Comparison of ENCODE assay signal across 15 mouse cellular contexts in genomic region chr4:100780911-100781310, GRCm38 (mm10). TPM values are rescaled to one million over a fixed set of nuclear protein-coding genes. Genes with fewer than 3 reads are reported as not detected.
A peak's percentile ranks its signal among the peaks of the same experiment; 100 is the strongest.
DNase-seq lines count a peak whose midpoint lies in the region; ATAC-seq and TF ChIP-seq lines count a peak whose summit lies in the region.
"Had no signal": no experiment of that assay in that cellular context is flagged by ENCODE, and none has a peak within 500 bp of the region (broad histone marks: within the 10 kb centered on the region; RNA-seq: fewer than 3 reads in every experiment).

No protein-coding gene starts in this region.

- no peak overlapping the region for H3K4me3 ChIP-seq in embryonic facial prominence, embryonic 12.5 days
- H3K4me3 ChIP-seq in embryonic facial prominence, embryonic 10.5 days = no peak overlapping the region
- H3K4me3 ChIP-seq in lung, embryonic 14.5 days (ENCODE audit: low read depth, low read length) = no peak overlapping the region
- no peak overlapping the region for H3K4me3 ChIP-seq in forebrain, embryonic 15.5 days
- peak overlapping the region; percentile 99 for H3K4me3 ChIP-seq in midbrain, embryonic 14.5 days (replicated peaks; ENCODE audit: low read depth, low read length)
- H3K4me3 ChIP-seq: heart, embryonic 12.5 days; megakaryocyte, embryonic 14.5 days had no signal

- ATAC-seq in embryonic facial prominence, embryonic 12.5 days (ENCODE audit: insufficient number of reproducible peaks, insufficient read depth, low FRiP score, low TSS enrichment) = no peak
- no peak for ATAC-seq in lung, embryonic 14.5 days (ENCODE audit: insufficient read depth)
- ATAC-seq in forebrain, embryonic 15.5 days (replicated peaks) = no peak
- ATAC-seq in midbrain, embryonic 14.5 days (ENCODE audit: low FRiP score, low TSS enrichment) = no peak

- no peaks in the 10 kb centered on the region for H3K36me3 ChIP-seq in embryonic facial prominence, embryonic 12.5 days
- peaks cover 4% of the 10 kb centered on the region; the same call in 1 of the 2 replicates for H3K36me3 ChIP-seq in embryonic facial prominence, embryonic 10.5 days (replicated peaks)
- no peaks in the 10 kb centered on the region for H3K36me3 ChIP-seq in lung, embryonic 14.5 days (ENCODE audit: insufficient read depth)
- H3K36me3 ChIP-seq in forebrain, embryonic 15.5 days = no peaks in the 10 kb centered on the region
- H3K36me3 ChIP-seq in midbrain, embryonic 14.5 days (ENCODE audit: control insufficient read depth, insufficient read depth, low read length) = no peaks in the 10 kb centered on the region
- H3K36me3 ChIP-seq: heart, embryonic 12.5 days had no signal

- peak overlapping the region; percentile 36 for H3K4me2 ChIP-seq in embryonic facial prominence, embryonic 12.5 days (replicated peaks)
- peak overlapping the region; percentile 84 for H3K4me2 ChIP-seq in lung, embryonic 14.5 days
- 0 out of 2 replicates have a peak overlapping the region, but pooled peaks have one; percentile 5 for H3K4me2 ChIP-seq in forebrain, embryonic 15.5 days (replicated peaks)
- H3K4me2 ChIP-seq in midbrain, embryonic 14.5 days (ENCODE audit: low read length) = peak overlapping the region; percentile 89
- H3K4me2 ChIP-seq: heart, embryonic 12.5 days had no signal

- 64% methylated on average over 6 of the region's 6 CpGs for WGBS in embryonic facial prominence, embryonic 12.5 days
- 73% methylated on average over 6 of the region's 6 CpGs for WGBS in embryonic facial prominence, embryonic 10.5 days
- 51% methylated on average over 6 of the region's 6 CpGs for WGBS in lung, embryonic 14.5 days
- WGBS in forebrain, embryonic 15.5 days = 28% methylated on average over 6 of the region's 6 CpGs
- 33% methylated on average over 6 of the region's 6 CpGs for WGBS in midbrain, embryonic 14.5 days

- no peak overlapping the region for H3K27ac ChIP-seq in embryonic facial prominence, embryonic 12.5 days
- no peak overlapping the region for H3K27ac ChIP-seq in embryonic facial prominence, embryonic 10.5 days (replicated peaks)
- H3K27ac ChIP-seq in lung, embryonic 14.5 days (ENCODE audit: low read depth) = no peak overlapping the region
- H3K27ac ChIP-seq in forebrain, embryonic 15.5 days (replicated peaks) = no peak overlapping the region
- no peak overlapping the region for H3K27ac ChIP-seq in midbrain, embryonic 14.5 days (replicated peaks; ENCODE audit: low read depth, low read length)

- peaks cover 33% of the 10 kb centered on the region for H3K4me1 ChIP-seq in embryonic facial prominence, embryonic 12.5 days
- H3K4me1 ChIP-seq in embryonic facial prominence, embryonic 10.5 days = peaks cover 47% of the 10 kb centered on the region
- 0 out of 2 replicates have a peak, but pooled peaks cover 8% of the 10 kb centered on the region for H3K4me1 ChIP-seq in lung, embryonic 14.5 days (ENCODE audit: insufficient read depth)
- peaks cover 48% of the 10 kb centered on the region for H3K4me1 ChIP-seq in forebrain, embryonic 15.5 days
- H3K4me1 ChIP-seq in midbrain, embryonic 14.5 days (ENCODE audit: control insufficient read depth, insufficient read depth, low read length) = peaks cover 37% of the 10 kb centered on the region

- no peaks in the 10 kb centered on the region for H3K27me3 ChIP-seq in embryonic facial prominence, embryonic 12.5 days
- H3K27me3 ChIP-seq in embryonic facial prominence, embryonic 10.5 days (replicated peaks; ENCODE audit: low read depth, poor library complexity, severe bottlenecking) = 0 out of 2 replicates have a peak, but pooled peaks cover 7% of the 10 kb centered on the region
- H3K27me3 ChIP-seq in lung, embryonic 14.5 days (ENCODE audit: insufficient read depth, low read length) = no peaks in the 10 kb centered on the region
- no peaks in the 10 kb centered on the region for H3K27me3 ChIP-seq in forebrain, embryonic 15.5 days
- H3K27me3 ChIP-seq in midbrain, embryonic 14.5 days (ENCODE audit: control insufficient read depth, insufficient read depth, low read length) = no peaks in the 10 kb centered on the region
- H3K27me3 ChIP-seq: heart, embryonic 12.5 days had no signal

- H3K9ac ChIP-seq in embryonic facial prominence, embryonic 12.5 days = no peak overlapping the region
- no peak overlapping the region for H3K9ac ChIP-seq in lung, embryonic 14.5 days
- H3K9ac ChIP-seq in forebrain, embryonic 15.5 days (replicated peaks) = no peak overlapping the region
- peak overlapping the region; percentile 29; the same call in 1 of the 2 replicates for H3K9ac ChIP-seq in midbrain, embryonic 14.5 days (replicated peaks; ENCODE audit: low read length)
- H3K9ac ChIP-seq: heart, embryonic 12.5 days had no signal

- H3K9me3 ChIP-seq in embryonic facial prominence, embryonic 12.5 days = no peaks in the 10 kb centered on the region
- H3K9me3 ChIP-seq in embryonic facial prominence, embryonic 10.5 days = no peaks in the 10 kb centered on the region
- no peaks in the 10 kb centered on the region for H3K9me3 ChIP-seq in lung, embryonic 14.5 days (ENCODE audit: low read depth, low read length)
- H3K9me3 ChIP-seq in forebrain, embryonic 15.5 days = no peaks in the 10 kb centered on the region
- H3K9me3 ChIP-seq in midbrain, embryonic 14.5 days (ENCODE audit: control insufficient read depth, low read length) = no peaks in the 10 kb centered on the region
- H3K9me3 ChIP-seq: heart, embryonic 12.5 days had no signal

- DNase-seq in embryonic facial prominence, embryonic 10.5 days (ENCODE audit: low spot score) = no peak
- no peak for DNase-seq in lung, embryonic 14.5 days
- no peak for DNase-seq in lung, postnatal 4 days
- DNase-seq in midbrain, embryonic 14.5 days = peak; percentile 61
- DNase-seq in frontal cortex, postnatal 14 days (ENCODE audit: low spot score in 2 of 2) = no peak
- DNase-seq in spleen, postnatal 4 days (ENCODE audit: low spot score in 2 of 2) = no peak
- DNase-seq: cerebellum, adult 18-20 months; gastrocnemius, postnatal 36 days; kidney, postnatal 10 days; right cerebral cortex, adult 18-20 months; thymus, adult 2 months had no signal

- no peak for TF ChIP-seq CTCF in lung, embryonic 14.5 days (IDR thresholded peaks at IDR 0.05; ENCODE audit: low read depth)

RNA-seq across cellular contexts. Expression of gene Cachd1, which starts 4.4 kb away (rescaled TPM):
- 39.8 and 42.3 TPM in 2 replicates for polyA plus RNA-seq in embryonic facial prominence, embryonic 12.5 days (2016; fragmentation: Nextera tagmentation; extraction: Ambion mirVana)
- polyA plus RNA-seq in embryonic facial prominence, embryonic 10.5 days (2016; fragmentation: Nextera tagmentation; extraction: Ambion mirVana) = 20.6 and 24.5 TPM in 2 replicates
- 26.9 and 27.9 TPM in 2 replicates for polyA plus RNA-seq in lung, embryonic 14.5 days (2014; fragmentation: Nextera tagmentation; extraction: Ambion mirVana)
- 18.1 and 20.3 TPM in 2 replicates for polyA plus RNA-seq in forebrain, embryonic 15.5 days (2015; fragmentation: Nextera tagmentation; extraction: Ambion mirVana)
- 50.0 TPM in 2 replicates for polyA plus RNA-seq in midbrain, embryonic 14.5 days (2014; fragmentation: Nextera tagmentation; extraction: Ambion mirVana)

Comparison
In these comparisons a context has a peak if more than half of its experiments do, and no peak if none do; other contexts are left out.
1. H3K4me2 ChIP-seq: peak in every context shown above with its lines; median percentile 89 in midbrain, embryonic 14.5 days; 84 in lung, embryonic 14.5 days; 36 in embryonic facial prominence, embryonic 12.5 days; 5 in forebrain, embryonic 15.5 days.